8 mouse cellular contexts compared by ENCODE assay signal in the genomic region with DNA sequence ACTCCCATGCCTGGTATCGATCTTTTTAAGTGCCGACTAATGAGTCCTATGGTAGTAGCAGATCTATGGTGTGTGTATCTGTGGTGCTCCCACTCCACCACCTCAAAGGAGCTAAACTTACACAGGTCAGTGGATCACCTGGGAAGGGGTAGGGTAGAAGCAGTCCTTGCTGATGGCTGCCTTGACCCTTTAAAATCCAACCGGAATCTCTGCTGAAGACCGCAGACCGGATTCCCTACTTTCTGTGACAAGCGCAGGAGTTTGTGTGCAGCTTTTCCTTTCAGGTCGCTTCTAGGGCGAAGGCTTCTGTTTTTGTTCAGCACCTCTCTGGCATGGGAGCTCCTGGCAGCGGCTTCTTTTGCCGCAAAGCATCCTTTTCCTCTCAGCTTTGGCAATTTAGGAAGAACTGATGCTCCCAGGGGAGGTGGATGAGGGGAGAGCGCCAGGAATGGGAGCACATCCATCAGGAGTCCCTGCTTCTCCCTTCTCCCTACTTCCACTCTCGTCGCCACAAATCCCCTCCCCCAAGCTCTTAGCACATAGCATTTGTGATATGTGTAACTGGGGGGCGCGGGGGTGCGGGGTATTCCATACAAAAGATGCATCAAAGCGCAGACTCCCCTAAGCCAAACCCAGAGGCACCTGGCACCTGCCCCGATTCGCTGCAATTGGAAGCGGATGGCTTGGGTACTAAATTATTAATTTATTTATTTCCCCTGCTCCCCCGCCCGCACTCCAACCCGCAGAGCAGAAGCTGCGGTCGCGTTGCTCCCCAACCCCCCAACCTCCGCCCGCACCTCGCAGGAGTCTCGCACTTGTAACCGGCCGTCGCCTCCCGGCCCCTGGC. TPM values are rescaled to one million over a fixed set of nuclear protein-coding genes. Genes with fewer than 3 reads are reported as not detected.
DNase-seq lines count a peak whose midpoint lies in the region; ATAC-seq and TF ChIP-seq lines count a peak whose summit lies in the region.

No protein-coding gene starts in this region.

- H3K4me1 ChIP-seq in heart, embryonic 16.5 days (ENCODE audit: control insufficient read depth, insufficient read depth, low read length) = peaks cover 10% of the 10 kb centered on the region; the same call in 1 of the 2 replicates
- no peaks in the 10 kb centered on the region for H3K4me1 ChIP-seq in heart, adult 2 months (ENCODE audit: control insufficient read depth, insufficient read depth, low read length)
- H3K4me1 ChIP-seq in midbrain, embryonic 16.5 days (ENCODE audit: control insufficient read depth, insufficient read depth, low read length) = peaks cover 13% of the 10 kb centered on the region

- WGBS in heart, embryonic 16.5 days = 4% methylated on average over 34 of the region's 34 CpGs
- 5% methylated on average over 34 of the region's 34 CpGs for WGBS in heart, adult 2 months
- 2% methylated on average over 33 of the region's 34 CpGs for WGBS in midbrain, embryonic 16.5 days

- H3K79me2 ChIP-seq in heart, adult 2 months (replicated peaks; ENCODE audit: control insufficient read depth, insufficient read depth, low read length) = no peaks in the 10 kb centered on the region

- no peak for TF ChIP-seq CTCF in heart, adult 2 months (IDR thresholded peaks at IDR 0.05)
- TF ChIP-seq CTCF in left cerebral cortex, adult 2 months (IDR thresholded peaks at IDR 0.05) = no peak

- peak overlapping the region; percentile 99 for H3K4me2 ChIP-seq in heart, embryonic 16.5 days (ENCODE audit: low read depth, low read length)
- H3K4me2 ChIP-seq in midbrain, embryonic 16.5 days (ENCODE audit: low read length) = peak overlapping the region; percentile 83

- H3K27ac ChIP-seq in heart, embryonic 16.5 days (ENCODE audit: low read length) = no peak overlapping the region
- no peak overlapping the region for H3K27ac ChIP-seq in heart, adult 2 months
- H3K27ac ChIP-seq in left cerebral cortex, adult 2 months = peak overlapping the region; percentile 85
- H3K27ac ChIP-seq in midbrain, embryonic 16.5 days (ENCODE audit: low read length) = peak overlapping the region; percentile 97

- no peak for DNase-seq in heart, adult 2 months
- DNase-seq in cerebellum, adult 9-10 months = peak; percentile 79
- DNase-seq in left cerebral cortex, adult 2 months (ENCODE audit: extremely low spot score in 1 of 2, low spot score in 2 of 2) = peak; percentile 58 to 62
- no peak for DNase-seq in spleen, postnatal 36 days (ENCODE audit: low spot score in 2 of 2)
- DNase-seq in urinary bladder, postnatal 36 days (ENCODE audit: low spot score in 2 of 2) = no peak

- intact Hi-C loops in heart, adult 2 months (cut with DNase I) = no loop called here
- intact Hi-C loops in left cerebral cortex, adult 2 months (cut with DNase I) = loop anchor here (5.0 to 10.0 kb wide), 3 partner anchors 192 to 1290 kb away; no protein-coding TSS in a partner anchor

- peak overlapping the region; percentile 61 for H3K9ac ChIP-seq in heart, embryonic 16.5 days (ENCODE audit: low read length)
- H3K9ac ChIP-seq in heart, adult 2 months (ENCODE audit: low read depth, low read length) = no peak overlapping the region
- peak overlapping the region; percentile 93 for H3K9ac ChIP-seq in midbrain, embryonic 16.5 days (ENCODE audit: low read depth, low read length)

- TF ChIP-seq POLR2A in heart, adult 2 months (IDR thresholded peaks at IDR 0.05; ENCODE audit: insufficient read depth, low read depth, low read length) = no peak

- peak; percentile 10; the same call in 1 of the 2 replicates for ATAC-seq in heart, embryonic 16.5 days (replicated peaks; ENCODE audit: extremely low read depth, insufficient read depth, low FRiP score)
- peak; percentile 46 for ATAC-seq in frontal cortex, adult (ENCODE audit: low TSS enrichment)
- peak; percentile 81 for ATAC-seq in midbrain, embryonic 16.5 days

- H3K4me3 ChIP-seq in heart, embryonic 16.5 days (ENCODE audit: low read length) = peak overlapping the region; percentile 75
- no peak overlapping the region for H3K4me3 ChIP-seq in heart, adult 2 months
- peak overlapping the region; percentile 56 for H3K4me3 ChIP-seq in left cerebral cortex, adult 2 months
- H3K4me3 ChIP-seq in midbrain, embryonic 16.5 days (ENCODE audit: low read depth, low read length) = peak overlapping the region; percentile 89

- no peaks in the 10 kb centered on the region for H3K36me3 ChIP-seq in heart, embryonic 16.5 days (ENCODE audit: control insufficient read depth, insufficient read depth)
- H3K36me3 ChIP-seq in heart, adult 2 months (ENCODE audit: control insufficient read depth, insufficient read depth, low read length) = no peaks in the 10 kb centered on the region
- no peaks in the 10 kb centered on the region for H3K36me3 ChIP-seq in midbrain, embryonic 16.5 days (ENCODE audit: control insufficient read depth, insufficient read depth, low read length)

- peaks cover 18% of the 10 kb centered on the region for H3K27me3 ChIP-seq in heart, embryonic 16.5 days (ENCODE audit: control insufficient read depth, insufficient read depth, low read length)
- H3K27me3 ChIP-seq in heart, adult 2 months (ENCODE audit: control insufficient read depth, insufficient read depth, low read length) = no peaks in the 10 kb centered on the region
- H3K27me3 ChIP-seq in midbrain, embryonic 16.5 days (ENCODE audit: control insufficient read depth, insufficient read depth, low read depth, low read length) = no peaks in the 10 kb centered on the region

- TF ChIP-seq EP300 in heart, adult 2 months (IDR thresholded peaks at IDR 0.05; ENCODE audit: insufficient read depth, low read depth, low read length) = no peak

- H3K9me3 ChIP-seq in heart, embryonic 16.5 days (replicated peaks; ENCODE audit: control insufficient read depth, low read length) = no peaks in the 10 kb centered on the region
- H3K9me3 ChIP-seq in midbrain, embryonic 16.5 days (replicated peaks; ENCODE audit: control insufficient read depth, low read length, poor library complexity, severe bottlenecking) = no peaks in the 10 kb centered on the region

RNA-seq across cellular contexts. Expression of a gene that starts 0.5 kb away (rescaled TPM):
- 0.07 and 0.18 TPM in 2 replicates for polyA plus RNA-seq in heart, embryonic 16.5 days (2015; fragmentation: Nextera tagmentation; extraction: Ambion mirVana)
- not detected for total RNA-seq in heart, adult 2 months (2021)
- polyA plus RNA-seq in heart, adult 2 months (2012; rRNA removed) = not detected in 2 replicates
- total RNA-seq in left cerebral cortex, adult 2 months (2021) = 10 to 100 TPM; 14.3 to 16.2 TPM
- 7.9 and 9.0 TPM in 2 replicates for polyA plus RNA-seq in midbrain, embryonic 16.5 days (2015; fragmentation: Nextera tagmentation; extraction: Ambion mirVana)

Comparison
In these comparisons a context has a peak if more than half of its experiments do, and no peak if none do; other contexts are left out.
1. ATAC-seq: peak in every context shown above with its lines; median percentile 81 in midbrain, embryonic 16.5 days; 46 in frontal cortex, adult; 10 in heart, embryonic 16.5 days.
2. H3K27ac ChIP-seq: peak in left cerebral cortex, adult 2 months (single experiment) and midbrain, embryonic 16.5 days (single experiment); none in heart, embryonic 16.5 days (single experiment) and heart, adult 2 months (single experiment).
3. DNase-seq: peak in cerebellum, adult 9-10 months (single experiment) and left cerebral cortex, adult 2 months (2 of 2); none in heart, adult 2 months (0 of 2), spleen, postnatal 36 days (0 of 2) and urinary bladder, postnatal 36 days (0 of 2).